Mouse (Mus musculus): ENCODE results near the gene Macf1. TPM values are rescaled to one million over a fixed set of nuclear protein-coding genes. Genes with fewer than 3 reads are reported as not detected.
A peak's percentile ranks its signal among the peaks of the same experiment; 100 is the strongest.

The Macf1 gene
- total and polyA plus RNA-seq, 3 experiments = 71.4 to 223 (median 222) TPM

GRCm38 (mm10) chr4:123394269-123394668 is 289.9 kb downstream of the Macf1 start:
- Histone ChIP-seq H3K4me1 (ENCODE audit: control insufficient read depth, insufficient read depth, low read length) (peaks cover 7% of the 10 kb centered on the region), H3K27me3 (ENCODE audit: control insufficient read depth, insufficient read depth, low read length) (no peaks in the 10 kb centered on the region), H3K9ac (ENCODE audit: low read depth, low read length) (no peak overlapping the region), H3K4me3 (no peak overlapping the region), H3K79me2 (replicated peaks; ENCODE audit: control insufficient read depth, insufficient read depth, low read length) (no peaks in the 10 kb centered on the region; the same call in 1 of the 2 replicates), H3K36me3 (ENCODE audit: control insufficient read depth, insufficient read depth, low read length) (peaks cover 38% of the 10 kb centered on the region), H3K27ac (no peak overlapping the region)
- no peak for TF ChIP-seq POLR2A (IDR thresholded peaks at IDR 0.05; ENCODE audit: insufficient read depth, low read depth, low read length)
- no peak for TF ChIP-seq EP300 (IDR thresholded peaks at IDR 0.05; ENCODE audit: insufficient read depth, low read depth, low read length)
- no peak for TF ChIP-seq CTCF (IDR thresholded peaks at IDR 0.05)
- WGBS = 87% methylated on average over 1 of the region's 1 CpGs
- DNase-seq = no peak
- intact Hi-C loops (cut with DNase I) = no loop called here

- Histone ChIP-seq H3K36me3 (ENCODE audit: control insufficient read depth, insufficient read depth, low read length) (peaks cover 35% of the 10 kb centered on the region), H3K9ac (ENCODE audit: low read depth, low read length) (no peak overlapping the region), H3K27me3 (ENCODE audit: control insufficient read depth, insufficient read depth, low read length) (no peaks in the 10 kb centered on the region), H3K4me3 (no peak overlapping the region), H3K4me1 (ENCODE audit: control insufficient read depth, insufficient read depth, low read length) (peaks cover 4% of the 10 kb centered on the region), H3K27ac (no peak overlapping the region), H3K79me2 (replicated peaks; ENCODE audit: control insufficient read depth, insufficient read depth, low read length) (no peaks in the 10 kb centered on the region; the same call in 1 of the 2 replicates)
- DNase-seq = no peak
- intact Hi-C loops (cut with DNase I) = no loop called here
- TF ChIP-seq POLR2A (IDR thresholded peaks at IDR 0.05; ENCODE audit: insufficient read depth, low read depth, low read length) (no peak), EP300 (IDR thresholded peaks at IDR 0.05; ENCODE audit: insufficient read depth, low read depth, low read length) (no peak)
- WGBS = 59% methylated on average over 3 of the region's 3 CpGs
Observed at GRCm38 (mm10) chr4:123393004-123393403, 291.2 kb downstream of the Macf1 start.

- H3K27me3 ChIP-seq (ENCODE audit: control insufficient read depth, insufficient read depth, low read length) = no peaks in the 10 kb centered on the region
- H3K27ac ChIP-seq = no peak overlapping the region
- H3K79me2 ChIP-seq (replicated peaks; ENCODE audit: control insufficient read depth, insufficient read depth, low read length) = no peaks in the 10 kb centered on the region; the same call in 1 of the 2 replicates
- H3K4me3 ChIP-seq = no peak overlapping the region
- peaks cover 3% of the 10 kb centered on the region for H3K4me1 ChIP-seq (ENCODE audit: control insufficient read depth, insufficient read depth, low read length)
- intact Hi-C loops (cut with DNase I) = no loop called here
- TF ChIP-seq EP300 (IDR thresholded peaks at IDR 0.05; ENCODE audit: insufficient read depth, low read depth, low read length) (no peak), POLR2A (IDR thresholded peaks at IDR 0.05; ENCODE audit: insufficient read depth, low read depth, low read length) (no peak), CTCF (IDR thresholded peaks at IDR 0.05) (peak; percentile 71)
- H3K9ac ChIP-seq (ENCODE audit: low read depth, low read length) = no peak overlapping the region
- peaks cover 32% of the 10 kb centered on the region for H3K36me3 ChIP-seq (ENCODE audit: control insufficient read depth, insufficient read depth, low read length)
- no peak for DNase-seq
- WGBS = 92% methylated on average over 1 of the region's 1 CpGs
Observed at GRCm38 (mm10) chr4:123392187-123392586, 292.0 kb downstream of the Macf1 start.

- intact Hi-C loops (cut with DNase I) = loop anchor here (5.0 kb wide), 1 partner anchor 107 kb away; no protein-coding TSS in a partner anchor
- H3K27me3 ChIP-seq (ENCODE audit: control insufficient read depth, insufficient read depth, low read length) = no peaks in the 10 kb centered on the region
- peaks cover 23% of the 10 kb centered on the region for H3K36me3 ChIP-seq (ENCODE audit: control insufficient read depth, insufficient read depth, low read length)
- no peak for DNase-seq
- 54% methylated on average over 1 of the region's 1 CpGs for WGBS
- TF ChIP-seq POLR2A (IDR thresholded peaks at IDR 0.05; ENCODE audit: insufficient read depth, low read depth, low read length) (no peak), CTCF (IDR thresholded peaks at IDR 0.05) (no peak), EP300 (IDR thresholded peaks at IDR 0.05; ENCODE audit: insufficient read depth, low read depth, low read length) (no peak)
- no peak overlapping the region for H3K9ac ChIP-seq (ENCODE audit: low read depth, low read length)
- H3K79me2 ChIP-seq (replicated peaks; ENCODE audit: control insufficient read depth, insufficient read depth, low read length) = no peaks in the 10 kb centered on the region; the same call in 1 of the 2 replicates
- no peak overlapping the region for H3K4me3 ChIP-seq
- H3K27ac ChIP-seq = no peak overlapping the region
- H3K4me1 ChIP-seq (ENCODE audit: control insufficient read depth, insufficient read depth, low read length) = no peaks in the 10 kb centered on the region
Observed at GRCm38 (mm10) chr4:123385028-123385427, 299.1 kb downstream of the Macf1 start.

GRCm38 (mm10) chr4:123383173-123383572 is 301.0 kb downstream of the Macf1 start:
- H3K27me3 ChIP-seq (ENCODE audit: control insufficient read depth, insufficient read depth, low read length) = no peaks in the 10 kb centered on the region
- no peak for TF ChIP-seq POLR2A (IDR thresholded peaks at IDR 0.05; ENCODE audit: insufficient read depth, low read depth, low read length)
- TF ChIP-seq CTCF (IDR thresholded peaks at IDR 0.05) = no peak
- TF ChIP-seq EP300 (IDR thresholded peaks at IDR 0.05; ENCODE audit: insufficient read depth, low read depth, low read length) = no peak
- H3K27ac ChIP-seq = no peak overlapping the region
- H3K79me2 ChIP-seq (replicated peaks; ENCODE audit: control insufficient read depth, insufficient read depth, low read length) = no peaks in the 10 kb centered on the region
- H3K4me3 ChIP-seq = no peak overlapping the region
- 89% methylated on average over 7 of the region's 7 CpGs for WGBS
- no peaks in the 10 kb centered on the region for H3K4me1 ChIP-seq (ENCODE audit: control insufficient read depth, insufficient read depth, low read length)
- H3K9ac ChIP-seq (ENCODE audit: low read depth, low read length) = no peak overlapping the region
- intact Hi-C loops (cut with DNase I) = no loop called here
- peaks cover 15% of the 10 kb centered on the region for H3K36me3 ChIP-seq (ENCODE audit: control insufficient read depth, insufficient read depth, low read length)
- DNase-seq = no peak

GRCm38 (mm10) chr4:123382051-123382450 is 302.1 kb downstream of the Macf1 start:
- intact Hi-C loops (cut with DNase I) = no loop called here
- WGBS = 83% methylated on average over 4 of the region's 4 CpGs
- no peak for DNase-seq
- TF ChIP-seq POLR2A (IDR thresholded peaks at IDR 0.05; ENCODE audit: insufficient read depth, low read depth, low read length) (no peak), EP300 (IDR thresholded peaks at IDR 0.05; ENCODE audit: insufficient read depth, low read depth, low read length) (no peak), CTCF (IDR thresholded peaks at IDR 0.05) (no peak)
- no peaks in the 10 kb centered on the region for H3K79me2 ChIP-seq (replicated peaks; ENCODE audit: control insufficient read depth, insufficient read depth, low read length)
- peaks cover 11% of the 10 kb centered on the region for H3K36me3 ChIP-seq (ENCODE audit: control insufficient read depth, insufficient read depth, low read length)
- no peaks in the 10 kb centered on the region for H3K4me1 ChIP-seq (ENCODE audit: control insufficient read depth, insufficient read depth, low read length)
- no peak overlapping the region for H3K9ac ChIP-seq (ENCODE audit: low read depth, low read length)
- H3K27me3 ChIP-seq (ENCODE audit: control insufficient read depth, insufficient read depth, low read length) = no peaks in the 10 kb centered on the region
- H3K4me3 ChIP-seq = no peak overlapping the region
- H3K27ac ChIP-seq = no peak overlapping the region
